Mouse (Mus musculus) cerebellum, adult 2 months (tissue): Measurements from ENCODE around the gene Serpina3j. TPM values are rescaled to one million over a fixed set of nuclear protein-coding genes. Genes with fewer than 3 reads are reported as not detected.

ENCODE experiments used
- DNase-seq, 2 experiments: peaks; one replicate each; pipeline ENCODE4 v3.0.0; 2021
- H3K27ac ChIP-seq: fragments of 200-500 bp; 2 replicates; pipeline ENCODE4 v1.5.1; 2012; ENCODE audit warnings: low read length, control low read depth, inconsistent platforms; ENCODE audit not compliant: insufficient read depth
- H3K27me3 ChIP-seq: fragments of 200-500 bp; 2 replicates; pipeline ENCODE4 v1.6.1; 2012; ENCODE audit warnings: inconsistent platforms, mild to moderate bottlenecking, low read length, moderate library complexity; ENCODE audit not compliant: control insufficient read depth, insufficient read depth
- H3K4me1 ChIP-seq: fragments of 200-500 bp; 2 replicates; pipeline ENCODE4 v1.6.1; 2011; ENCODE audit warnings: low read length; ENCODE audit not compliant: control insufficient read depth, insufficient read depth
- H3K4me3 ChIP-seq: fragments of 200-500 bp; replicated peaks from 2 replicates; pipeline ENCODE3; 2011; ENCODE audit warnings: mild to moderate bottlenecking, low read depth, low read length, control low read depth; ENCODE audit not compliant: insufficient read depth
- CTCF ChIP-seq: fragments of 200-500 bp; IDR thresholded peaks from 2 replicates; pipeline ENCODE4 v1.5.1; 2011; ENCODE audit warnings: low read depth, mild to moderate bottlenecking, control low read depth, low read length, moderate library complexity, borderline replicate concordance; ENCODE audit not compliant: insufficient read depth
- POLR2A ChIP-seq: fragments of 200-500 bp; IDR thresholded peaks from 2 replicates; pipeline ENCODE4 v1.6.1; 2011; ENCODE audit warnings: low read length, control low read depth, borderline replicate concordance; ENCODE audit not compliant: insufficient read depth
- WGBS: fragments of 180-500 bp; shearing (Covaris S2); methylation state at CpG from one replicate; pipeline ENCODE4 v1.1.7; 2018; 5-methylcytosine and 5-hydroxymethylcytosine counted together
- polyA plus RNA-seq: library from polyadenylated mRNA; depleted of rRNA; stranded (reverse); fragments of >200 nt; gene quantifications from 2 replicates; pipeline ENCODE4 v1.2.3, GENCODE M21; 2012; rRNA removed

The Serpina3j gene
- polyA plus RNA-seq: not detected in 2 replicates

DNA sequence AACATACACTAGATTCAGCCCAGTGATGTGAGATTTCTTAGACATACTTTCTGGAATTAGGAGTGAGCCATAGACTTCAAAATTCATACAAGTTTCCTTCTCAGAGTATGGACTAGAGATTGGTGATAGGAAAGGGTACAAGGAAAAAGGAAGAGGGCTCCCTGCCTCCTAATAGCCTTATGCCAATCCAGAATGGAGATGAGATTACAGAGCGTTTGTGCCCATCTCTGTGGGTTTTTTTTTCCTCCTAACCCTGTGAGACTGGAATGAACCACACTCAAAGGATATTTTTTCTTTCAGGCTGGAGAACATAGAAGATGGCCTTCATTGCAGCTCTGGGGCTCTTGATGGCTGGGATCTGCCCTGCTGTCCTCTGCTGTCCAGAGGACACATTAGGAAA is at the start of gene Serpina3j:
Gene Serpina3j (plus strand): TSS at position 301 of the 400 bp plus-strand sequence.
- Histone ChIP-seq H3K4me1 (no peaks in the 10 kb centered on the region), H3K27ac (no peak within 1 kb of the TSS), H3K27me3 (no peaks in the 10 kb centered on the region), H3K4me3 (no peak within 1 kb of the TSS)
- DNase-seq: no peak
- WGBS: 74% methylated on average over 1 of the region's 1 CpGs
- TF ChIP-seq CTCF: no peak
- TF ChIP-seq POLR2A: no peak

DNA sequence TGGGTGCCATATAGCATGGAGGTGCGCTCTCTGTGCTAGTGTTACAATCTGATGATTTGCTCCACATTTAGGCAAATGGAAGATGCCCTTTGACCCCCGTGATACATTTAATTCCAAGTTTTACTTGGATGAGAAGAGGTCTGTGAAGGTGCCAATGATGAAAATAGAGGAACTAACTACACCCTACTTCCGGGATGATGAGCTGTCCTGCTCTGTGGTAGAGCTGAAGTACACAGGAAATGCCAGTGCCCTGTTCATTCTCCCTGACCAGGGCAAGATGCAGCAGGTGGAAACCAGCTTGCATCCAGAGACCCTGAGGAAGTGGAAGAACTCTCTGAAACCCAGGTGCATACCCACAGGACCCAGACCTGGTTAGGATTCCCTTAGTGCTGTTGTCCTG is 48.0 kb upstream of the Serpina3j start:
- Histone ChIP-seq H3K27ac (no peak overlapping the region), H3K27me3 (no peaks in the 10 kb centered on the region), H3K4me3 (no peak overlapping the region), H3K4me1 (no peaks in the 10 kb centered on the region)
- no peak for DNase-seq
- WGBS: 92% methylated on average over 3 of the region's 3 CpGs
- TF ChIP-seq POLR2A (no peak), CTCF (no peak)

DNA sequence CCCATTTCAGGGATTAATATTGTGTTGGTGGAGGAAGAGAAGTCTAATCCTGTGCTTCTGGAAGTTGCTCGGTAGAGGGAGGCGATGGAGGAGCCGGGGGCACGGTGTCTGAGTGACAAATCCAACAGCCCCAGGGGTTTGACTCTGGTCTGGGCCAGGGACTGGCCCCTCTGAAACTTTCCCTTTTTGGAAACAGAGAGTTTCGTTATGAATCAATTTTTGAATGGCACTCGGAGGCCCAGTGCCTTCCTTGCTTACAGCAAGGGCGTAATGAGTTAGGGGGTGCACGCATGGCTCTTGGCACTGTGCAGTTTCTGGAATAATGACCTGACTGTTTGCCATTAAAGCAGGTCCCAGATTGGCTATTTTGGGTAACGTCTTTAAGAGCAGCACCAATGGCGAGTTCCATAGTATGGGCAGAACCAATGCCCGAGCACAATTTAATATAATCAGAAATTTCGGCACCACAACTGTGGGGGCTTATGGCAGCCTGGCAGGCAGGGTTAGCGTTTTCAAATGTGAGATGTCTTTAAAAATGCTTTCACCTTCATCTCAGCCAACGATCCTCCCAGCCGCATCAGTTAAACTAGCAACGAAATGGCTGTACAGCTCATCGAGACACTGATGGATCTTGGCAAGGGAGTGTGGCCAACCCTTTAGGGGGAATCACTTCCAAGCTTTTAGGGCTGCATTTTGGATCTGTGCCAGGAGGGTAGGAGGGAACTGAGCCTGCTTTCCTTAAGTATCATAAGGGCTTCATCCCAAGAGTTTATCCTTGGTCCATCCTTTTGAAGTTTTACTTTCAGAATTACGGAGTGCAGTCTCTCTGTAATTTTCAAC is 35.9 kb upstream of the Serpina3j start:
- no peak overlapping the region for H3K4me3 ChIP-seq

DNA sequence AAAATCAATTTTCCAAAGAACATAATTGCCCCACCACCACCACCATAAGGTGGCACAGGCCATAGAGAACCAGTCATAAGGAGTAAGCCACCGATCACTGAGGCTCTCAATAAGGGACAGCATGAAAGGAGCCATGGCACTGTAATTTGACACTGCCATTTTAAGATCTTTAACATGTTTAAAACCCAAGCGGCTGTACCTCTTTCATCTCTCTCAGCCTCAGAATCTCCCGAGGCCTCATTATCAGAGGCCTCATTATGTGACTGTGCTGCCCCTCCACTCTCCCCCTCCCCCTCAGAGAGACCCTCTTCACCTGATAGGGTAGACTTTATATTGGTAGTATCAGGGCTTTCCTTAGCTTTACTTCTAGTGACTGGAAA is 35.3 kb upstream of the Serpina3j start:
- no peak overlapping the region for H3K27ac ChIP-seq

More for the DNA sequence above, 35.9 kb upstream of the Serpina3j start:
- 34% methylated on average over 18 of the region's 18 CpGs for WGBS
- no peak for TF ChIP-seq POLR2A
- TF ChIP-seq CTCF: no peak
- Histone ChIP-seq H3K27me3 (no peaks in the 10 kb centered on the region; the same call in 1 of the 2 replicates), H3K27ac (no peak overlapping the region), H3K4me1 (no peaks in the 10 kb centered on the region)
- DNase-seq: no peak

DNA sequence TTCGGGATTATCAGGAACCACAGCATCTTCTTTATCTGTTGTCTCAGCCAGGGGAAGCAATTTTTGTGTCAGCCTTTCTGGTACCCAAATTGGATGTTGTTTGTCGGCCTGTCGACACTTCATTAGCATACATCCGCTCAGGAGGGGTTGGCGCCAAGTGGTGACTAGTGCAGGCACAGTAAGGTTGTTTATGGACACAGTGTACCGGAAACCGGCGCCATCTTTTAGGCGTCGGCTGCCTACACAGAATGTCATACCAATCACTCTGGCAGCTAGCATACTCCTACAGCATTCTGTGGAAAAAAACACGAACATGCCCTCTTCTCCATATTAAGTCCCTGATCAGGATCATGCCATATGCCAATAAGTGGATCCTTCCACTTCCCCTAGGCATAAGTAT is 31.0 kb upstream of the Serpina3j start:
- Histone ChIP-seq H3K4me3 (no peak overlapping the region), H3K4me1 (no peaks in the 10 kb centered on the region), H3K27ac (no peak overlapping the region), H3K27me3 (no peaks in the 10 kb centered on the region; the same call in 1 of the 2 replicates)
- DNase-seq: no peak
- 87% methylated on average over 11 of the region's 11 CpGs for WGBS
- TF ChIP-seq POLR2A (no peak), CTCF (no peak)

More for the DNA sequence above, 35.3 kb upstream of the Serpina3j start:
- Histone ChIP-seq H3K4me1 (no peaks in the 10 kb centered on the region), H3K27me3 (no peaks in the 10 kb centered on the region; the same call in 1 of the 2 replicates), H3K4me3 (no peak overlapping the region)
- no peak for TF ChIP-seq CTCF
- DNase-seq: no peak
- 12% methylated on average over 3 of the region's 3 CpGs for whole genome bisulfite sequencing

DNA sequence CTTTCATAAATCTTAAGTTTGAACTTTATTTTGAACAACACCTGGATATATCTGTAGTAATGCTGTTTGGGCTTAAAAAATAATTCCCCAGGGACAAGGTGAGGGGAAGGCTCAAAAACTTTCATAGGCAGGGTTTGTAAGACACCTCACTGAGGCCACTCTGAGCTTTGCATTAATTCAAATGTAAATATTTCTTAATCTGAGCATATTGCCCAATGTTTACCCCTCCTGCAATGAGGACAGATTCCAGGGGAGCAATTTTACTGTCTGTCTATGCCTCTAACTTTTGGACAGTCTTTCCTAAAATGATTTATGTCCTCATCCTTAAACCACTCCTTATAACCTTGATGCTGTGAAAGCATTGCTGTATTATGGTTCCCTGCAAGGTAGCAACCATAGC is 26.0 kb upstream of the Serpina3j start:
- Histone ChIP-seq H3K4me3 (no peak overlapping the region), H3K27me3 (no peaks in the 10 kb centered on the region), H3K4me1 (no peaks in the 10 kb centered on the region), H3K27ac (no peak overlapping the region)
- TF ChIP-seq CTCF (no peak), POLR2A (no peak)
- no peak for DNase-seq

DNA sequence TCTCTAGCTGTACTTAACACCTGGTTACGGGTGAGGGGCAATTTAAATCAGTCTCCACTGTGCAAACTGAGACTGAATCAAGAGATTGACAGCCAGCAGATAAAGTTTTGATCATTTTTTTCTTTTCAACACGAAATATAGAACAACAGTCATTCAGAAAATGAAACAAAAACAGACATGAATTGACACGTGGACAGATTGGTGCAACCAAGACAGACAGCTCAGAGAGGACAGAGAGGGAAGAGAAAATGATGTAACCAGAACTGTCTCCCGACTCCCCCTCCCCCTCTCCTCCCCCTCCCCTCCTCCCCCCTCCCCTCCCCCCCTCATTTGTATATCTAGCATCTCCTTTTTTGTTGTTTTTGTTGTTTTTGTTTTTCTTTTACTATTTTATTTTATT is 24.5 kb upstream of the Serpina3j start:
- H3K4me3 ChIP-seq: no peak overlapping the region

DNA sequence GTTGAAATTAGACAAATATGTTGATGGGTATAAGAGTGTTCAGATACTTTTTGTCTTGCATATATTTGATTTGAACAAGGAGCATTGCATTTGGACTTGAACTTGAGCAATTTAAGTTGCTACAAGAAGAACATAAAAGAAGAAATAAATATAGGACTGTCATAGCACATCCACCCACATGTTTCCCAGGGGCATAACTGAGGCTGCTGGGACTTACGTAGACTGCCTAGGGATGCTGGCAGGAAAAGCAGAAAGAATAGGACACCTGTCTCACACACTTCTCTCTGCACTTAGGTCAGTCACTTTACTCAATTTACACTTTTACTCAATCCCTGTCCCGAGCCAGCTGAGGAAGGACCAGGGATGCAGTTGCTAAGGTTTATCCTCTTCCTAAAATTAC is 20.4 kb upstream of the Serpina3j start:
- no peak overlapping the region for H3K4me3 ChIP-seq
- no peak overlapping the region for H3K27ac ChIP-seq
- DNase-seq: no peak
- no peaks in the 10 kb centered on the region for H3K4me1 ChIP-seq
- no peaks in the 10 kb centered on the region for H3K27me3 ChIP-seq
- TF ChIP-seq POLR2A: no peak
- TF ChIP-seq CTCF: no peak
- 91% methylated on average over 2 of the region's 2 CpGs for WGBS

More for the DNA sequence above, 24.5 kb upstream of the Serpina3j start:
- no peak for DNase-seq
- Histone ChIP-seq H3K4me1 (no peaks in the 10 kb centered on the region), H3K27ac (no peak overlapping the region), H3K27me3 (no peaks in the 10 kb centered on the region)
- WGBS: 45% methylated on average over 4 of the region's 4 CpGs
- TF ChIP-seq POLR2A (no peak), CTCF (no peak)
